Mouse (Mus musculus): ENCODE measurements around the gene Oas1d. TPM values are rescaled to one million over a fixed set of nuclear protein-coding genes. Genes with fewer than 3 reads are reported as not detected.
"Not testable (repeated sequence)": the region's sequence is repeated elsewhere in the genome, so short reads cannot be mapped to it uniquely, and the experiment has no call there.

Oas1d gene
- polyA plus RNA-seq, 1 experiment from 2014 or later, result not detected

- not testable (repeated sequence) for H3K4me2 ChIP-seq (ENCODE audit: low read length); H3K36me3 ChIP-seq (ENCODE audit: control insufficient read depth, insufficient read depth, low read length); H3K9ac ChIP-seq (ENCODE audit: low read length); ATAC-seq (ENCODE audit: insufficient number of reproducible peaks, insufficient read depth, low FRiP score, low read depth); H3K4me1 ChIP-seq (ENCODE audit: control insufficient read depth in 2 of 2, insufficient read depth in 2 of 2, low read length in 2 of 2); H3K27ac ChIP-seq (replicated peaks in 1 of 2; ENCODE audit: control insufficient read depth in 1 of 2, insufficient read depth in 1 of 2, low read depth in 2 of 2, low read length in 2 of 2); H3K9me3 ChIP-seq (ENCODE audit: control insufficient read depth, low read length); H3K4me3 ChIP-seq (ENCODE audit: control insufficient read depth in 1 of 2, insufficient read depth in 1 of 2, low read depth in 1 of 2, low read length in 2 of 2); H3K27me3 ChIP-seq (ENCODE audit: control insufficient read depth, insufficient read depth, low read length)
- 34% methylated on average over 8 of the region's 12 CpGs for WGBS
These were observed 7.3 kb upstream of the Oas1d start, which contains the start of gene Oas1a for GRCm38 (mm10) chr5:120906791-120907733. Gene Oas1a (minus strand): TSS chr5:120907521.

GRCm38 (mm10) chr5:120908196-120908920 is 6.0 kb upstream of the Oas1d start:
- H3K36me3 ChIP-seq (ENCODE audit: control insufficient read depth, insufficient read depth, low read length), result no peaks in the 10 kb centered on the region
- H3K27ac ChIP-seq (replicated peaks in 1 of 2; ENCODE audit: control insufficient read depth in 1 of 2, insufficient read depth in 1 of 2, low read depth in 2 of 2, low read length in 2 of 2), result no peak overlapping the region
- H3K4me1 ChIP-seq (ENCODE audit: control insufficient read depth in 2 of 2, insufficient read depth in 2 of 2, low read length in 2 of 2), result no peaks in the 10 kb centered on the region
- H3K9me3 ChIP-seq (ENCODE audit: control insufficient read depth, low read length), result no peaks in the 10 kb centered on the region
- WGBS, result 52% methylated on average over 7 of the region's 7 CpGs
- no peak overlapping the region for H3K4me3 ChIP-seq (ENCODE audit: control insufficient read depth in 1 of 2, insufficient read depth in 1 of 2, low read depth in 1 of 2, low read length in 2 of 2)
- no peaks in the 10 kb centered on the region for H3K27me3 ChIP-seq (ENCODE audit: control insufficient read depth, insufficient read depth, low read length)
- no peak overlapping the region for H3K4me2 ChIP-seq (ENCODE audit: low read length)
- no peak for ATAC-seq (ENCODE audit: insufficient number of reproducible peaks, insufficient read depth, low FRiP score, low read depth)
- H3K9ac ChIP-seq (ENCODE audit: low read length), result no peak overlapping the region

GRCm38 (mm10) chr5:120919156-120919935 is 5.0 kb downstream of the Oas1d start:
- not testable (repeated sequence) for H3K9ac ChIP-seq (ENCODE audit: low read length); H3K9me3 ChIP-seq (ENCODE audit: control insufficient read depth, low read length); H3K27ac ChIP-seq (replicated peaks in 1 of 2; ENCODE audit: control insufficient read depth in 1 of 2, insufficient read depth in 1 of 2, low read depth in 2 of 2, low read length in 2 of 2); H3K36me3 ChIP-seq (ENCODE audit: control insufficient read depth, insufficient read depth, low read length); H3K4me1 ChIP-seq (ENCODE audit: control insufficient read depth in 2 of 2, insufficient read depth in 2 of 2, low read length in 2 of 2); ATAC-seq (ENCODE audit: insufficient number of reproducible peaks, insufficient read depth, low FRiP score, low read depth); H3K4me3 ChIP-seq (ENCODE audit: control insufficient read depth in 1 of 2, insufficient read depth in 1 of 2, low read depth in 1 of 2, low read length in 2 of 2); H3K4me2 ChIP-seq (ENCODE audit: low read length); H3K27me3 ChIP-seq (ENCODE audit: control insufficient read depth, insufficient read depth, low read length)
- 52% methylated on average over 2 of the region's 2 CpGs for WGBS

- H3K4me3 ChIP-seq (ENCODE audit: control insufficient read depth in 1 of 2, insufficient read depth in 1 of 2, low read depth in 1 of 2, low read length in 2 of 2), result no peak overlapping the region
- no peak for ATAC-seq (ENCODE audit: insufficient number of reproducible peaks, insufficient read depth, low FRiP score, low read depth)
- H3K27me3 ChIP-seq (ENCODE audit: control insufficient read depth, insufficient read depth, low read length), result no peaks in the 10 kb centered on the region
- 73% methylated on average over 3 of the region's 3 CpGs for WGBS
- H3K27ac ChIP-seq (replicated peaks in 1 of 2; ENCODE audit: control insufficient read depth in 1 of 2, insufficient read depth in 1 of 2, low read depth in 2 of 2, low read length in 2 of 2), result no peak overlapping the region
- no peak overlapping the region for H3K4me2 ChIP-seq (ENCODE audit: low read length)
- H3K4me1 ChIP-seq (ENCODE audit: control insufficient read depth in 2 of 2, insufficient read depth in 2 of 2, low read length in 2 of 2), result no peaks in the 10 kb centered on the region
- no peaks in the 10 kb centered on the region for H3K9me3 ChIP-seq (ENCODE audit: control insufficient read depth, low read length)
- no peaks in the 10 kb centered on the region for H3K36me3 ChIP-seq (ENCODE audit: control insufficient read depth, insufficient read depth, low read length)
- no peak overlapping the region for H3K9ac ChIP-seq (ENCODE audit: low read length)
These were observed 6.0 kb downstream of the Oas1d start for GRCm38 (mm10) chr5:120920296-120920695.

GRCm38 (mm10) chr5:120923969-120924368 is 9.6 kb downstream of the Oas1d start:
- Histone ChIP-seq H3K4me1 (ENCODE audit: control insufficient read depth in 2 of 2, insufficient read depth in 2 of 2, low read length in 2 of 2) (no peaks in the 10 kb centered on the region), H3K9me3 (ENCODE audit: control insufficient read depth, low read length) (no peaks in the 10 kb centered on the region), H3K27ac (replicated peaks in 1 of 2; ENCODE audit: control insufficient read depth in 1 of 2, insufficient read depth in 1 of 2, low read depth in 2 of 2, low read length in 2 of 2) (no peak overlapping the region), H3K9ac (ENCODE audit: low read length) (no peak overlapping the region), H3K27me3 (ENCODE audit: control insufficient read depth, insufficient read depth, low read length) (no peaks in the 10 kb centered on the region), H3K4me3 (ENCODE audit: control insufficient read depth in 1 of 2, insufficient read depth in 1 of 2, low read depth in 1 of 2, low read length in 2 of 2) (no peak overlapping the region), H3K4me2 (ENCODE audit: low read length) (no peak overlapping the region), H3K36me3 (ENCODE audit: control insufficient read depth, insufficient read depth, low read length) (no peaks in the 10 kb centered on the region)
- 63% methylated on average over 4 of the region's 4 CpGs for WGBS
- no peak for ATAC-seq (ENCODE audit: insufficient number of reproducible peaks, insufficient read depth, low FRiP score, low read depth)

- H3K4me3 ChIP-seq (ENCODE audit: control insufficient read depth in 1 of 2, insufficient read depth in 1 of 2, low read depth in 1 of 2, low read length in 2 of 2); H3K27me3 ChIP-seq (ENCODE audit: control insufficient read depth, insufficient read depth, low read length); H3K4me2 ChIP-seq (ENCODE audit: low read length); H3K9me3 ChIP-seq (ENCODE audit: control insufficient read depth, low read length); H3K9ac ChIP-seq (ENCODE audit: low read length); H3K27ac ChIP-seq (replicated peaks in 1 of 2; ENCODE audit: control insufficient read depth in 1 of 2, insufficient read depth in 1 of 2, low read depth in 2 of 2, low read length in 2 of 2); H3K36me3 ChIP-seq (ENCODE audit: control insufficient read depth, insufficient read depth, low read length); H3K4me1 ChIP-seq (ENCODE audit: control insufficient read depth in 2 of 2, insufficient read depth in 2 of 2, low read length in 2 of 2); ATAC-seq (ENCODE audit: insufficient number of reproducible peaks, insufficient read depth, low FRiP score, low read depth): not testable (repeated sequence)
- 73% methylated on average over 4 of the region's 4 CpGs for WGBS
These were observed 10.2 kb downstream of the Oas1d start for GRCm38 (mm10) chr5:120924520-120924919.

GRCm38 (mm10) chr5:120926311-120926710 is 12.0 kb downstream of the Oas1d start:
- not testable (repeated sequence) for ATAC-seq (ENCODE audit: insufficient number of reproducible peaks, insufficient read depth, low FRiP score, low read depth); H3K4me3 ChIP-seq (ENCODE audit: control insufficient read depth in 1 of 2, insufficient read depth in 1 of 2, low read depth in 1 of 2, low read length in 2 of 2); H3K4me1 ChIP-seq (ENCODE audit: control insufficient read depth in 2 of 2, insufficient read depth in 2 of 2, low read length in 2 of 2); H3K9ac ChIP-seq (ENCODE audit: low read length); H3K27me3 ChIP-seq (ENCODE audit: control insufficient read depth, insufficient read depth, low read length); H3K27ac ChIP-seq (replicated peaks in 1 of 2; ENCODE audit: control insufficient read depth in 1 of 2, insufficient read depth in 1 of 2, low read depth in 2 of 2, low read length in 2 of 2); H3K36me3 ChIP-seq (ENCODE audit: control insufficient read depth, insufficient read depth, low read length); H3K4me2 ChIP-seq (ENCODE audit: low read length); H3K9me3 ChIP-seq (ENCODE audit: control insufficient read depth, low read length)
- WGBS, result 25% methylated on average over 2 of the region's 2 CpGs

All from heart, embryonic 14.5 days (tissue).